Mouse (Mus musculus) kidney, adult 2 months (tissue): ENCODE results near the gene Wnt4.

Experiments
- CTCF ChIP-seq: fragments of 200-500 bp; conservative IDR thresholded peaks from 2 replicates; pipeline ENCODE4 v1.5.1; 2011; ENCODE audit warnings: low read depth, mild to moderate bottlenecking, control low read depth, low read length, moderate library complexity, mixed read lengths; ENCODE audit not compliant: insufficient read depth, insufficient read length
- POLR2A ChIP-seq: fragments of 200-500 bp; IDR thresholded peaks from one replicate; pipeline ENCODE4 v1.6.1; 2011; ENCODE audit warnings: low read depth, low read length, control low read depth

DNA sequence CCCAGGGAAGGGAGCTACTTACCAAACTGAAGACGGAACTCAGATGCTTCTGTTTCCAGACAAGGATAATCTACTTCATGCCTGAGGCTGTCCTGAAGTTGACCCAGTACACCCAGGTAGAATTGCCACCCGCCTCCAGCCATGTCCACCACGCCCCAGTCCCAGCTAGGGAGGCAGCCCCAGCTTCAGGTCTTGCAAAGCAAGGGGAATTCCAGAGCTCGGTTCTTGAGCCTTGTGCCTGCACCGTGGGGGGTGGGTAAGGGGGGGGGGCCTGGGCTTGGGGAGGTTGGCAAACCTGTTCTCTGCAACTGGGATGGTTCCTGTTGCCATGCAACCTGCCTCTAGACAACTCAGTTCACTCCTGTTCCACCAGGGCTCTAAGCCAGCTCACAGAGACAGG is 2.1 kb downstream of the Wnt4 start:
- TF ChIP-seq POLR2A (no peak), CTCF (no peak)
